Mouse (Mus musculus): ENCODE measurements around the gene Haus3.

DNA sequence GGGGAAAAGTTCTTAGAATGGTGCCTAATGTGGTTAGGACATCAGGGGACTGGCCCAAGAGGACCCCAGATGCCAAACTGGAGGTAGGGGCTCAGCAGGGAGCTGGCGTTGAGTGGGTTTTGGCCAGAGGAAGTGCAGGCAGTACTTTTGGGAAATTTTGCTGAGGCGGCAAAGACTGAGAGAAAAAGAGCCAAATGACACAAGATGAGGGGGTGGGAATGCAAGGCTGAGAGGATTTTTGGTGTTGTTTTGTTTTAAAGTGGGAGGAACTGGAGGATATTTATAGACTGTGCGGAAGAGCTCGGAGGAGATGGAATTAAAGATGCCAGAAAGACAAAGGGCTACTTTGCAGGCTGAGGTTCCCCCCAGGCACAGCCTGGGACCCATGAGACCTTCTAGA, 1.4 kb upstream of the Haus3 start:
- TF ChIP-seq CTCF (IDR thresholded peaks at IDR 0.05; ENCODE audit: extremely low read depth, insufficient read length, insufficient replicate concordance, low read depth, low read length) (no peak), POLR2A (IDR thresholded peaks at IDR 0.05; ENCODE audit: low read depth, low read length) (no peak)

All from small intestine, adult 2 months (tissue).